Mouse (Mus musculus) megakaryocyte, embryonic 14.5 days (primary cell): Measurements from ENCODE around the gene Retnlb. TPM values are rescaled to one million over a fixed set of nuclear protein-coding genes. Genes with fewer than 3 reads are reported as not detected.
"Not testable (repeated sequence)": the region's sequence is repeated elsewhere in the genome, so short reads cannot be mapped to it uniquely, and the experiment has no call there.

Experiments used
- H3K27me3 ChIP-seq: replicated peaks from 2 replicates; pipeline ENCODE3; 2012; ENCODE audit warnings: inconsistent platforms
- H3K36me3 ChIP-seq: replicated peaks from 2 replicates; pipeline ENCODE3; 2012; ENCODE audit warnings: low read length, inconsistent platforms, mixed read lengths
- H3K4me1 ChIP-seq: 2 replicates; pipeline ENCODE4 v1.6.1; 2012; ENCODE audit warnings: inconsistent platforms
- H3K4me3 ChIP-seq: replicated peaks from 2 replicates; pipeline ENCODE3; 2012; ENCODE audit warnings: moderate library complexity, mild to moderate bottlenecking, inconsistent platforms
- H3K9me3 ChIP-seq: 2 replicates; pipeline ENCODE4 v1.6.1; 2012; ENCODE audit warnings: inconsistent platforms
- FLI1 ChIP-seq: IDR thresholded peaks from 2 replicates; pipeline ENCODE4 v1.6.1; 2012; ENCODE audit warnings: low read length, inconsistent platforms, mixed read lengths
- GATA1 ChIP-seq: IDR thresholded peaks from 3 replicates; pipeline ENCODE4 v1.6.1; 2012; ENCODE audit warnings: mixed read lengths, low read length, inconsistent platforms, borderline replicate concordance
- polyA plus RNA-seq: library from polyadenylated mRNA; stranded (reverse); fragments of >175 nt; gene quantifications from 2 replicates; pipeline ENCODE4 v1.2.3, GENCODE M21; 2012; ENCODE audit warnings: low replicate concordance; ENCODE audit not compliant: insufficient read depth

The Retnlb gene
- polyA plus RNA-seq, 1 experiment = not detected

DNA sequence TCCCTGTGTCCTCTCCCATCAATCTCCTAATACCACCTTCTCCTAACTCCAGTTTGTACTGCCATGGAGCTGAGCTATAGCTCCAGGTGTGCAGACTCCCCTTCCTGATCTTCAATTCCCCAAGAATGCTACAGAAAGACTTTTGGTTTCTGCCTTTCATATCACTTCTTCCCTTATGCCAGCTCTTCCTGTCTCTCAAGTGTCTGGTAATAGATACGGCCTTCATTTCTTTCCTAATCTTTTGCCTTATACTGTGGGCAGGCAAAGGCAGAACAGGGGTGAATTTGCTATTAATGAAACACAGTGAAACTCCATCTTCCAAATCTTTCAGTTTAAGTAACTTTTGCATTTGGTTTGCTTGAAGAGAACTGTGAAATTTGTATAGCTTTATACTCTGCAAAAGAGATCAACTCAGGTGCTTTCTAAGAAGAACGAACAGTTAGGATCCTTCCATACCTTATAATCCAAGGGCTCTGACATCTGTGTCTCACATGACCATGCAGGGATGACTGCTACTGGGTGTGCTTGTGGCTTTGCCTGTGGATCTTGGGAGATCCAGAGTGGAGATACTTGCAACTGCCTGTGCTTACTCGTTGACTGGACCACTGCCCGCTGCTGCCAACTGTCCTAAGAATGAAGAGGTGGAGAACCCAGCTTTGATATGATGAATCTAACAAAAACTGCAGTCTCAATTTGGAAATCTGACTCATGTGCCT, 27.2 kb downstream of the Retnlb start:
- Histone ChIP-seq H3K4me3 (no peak overlapping the region), H3K4me1 (no peaks in the 10 kb centered on the region), H3K36me3 (no peaks in the 10 kb centered on the region), H3K9me3 (no peaks in the 10 kb centered on the region), H3K27me3 (no peaks in the 10 kb centered on the region)
- TF ChIP-seq FLI1 (no peak), GATA1 (no peak)

DNA sequence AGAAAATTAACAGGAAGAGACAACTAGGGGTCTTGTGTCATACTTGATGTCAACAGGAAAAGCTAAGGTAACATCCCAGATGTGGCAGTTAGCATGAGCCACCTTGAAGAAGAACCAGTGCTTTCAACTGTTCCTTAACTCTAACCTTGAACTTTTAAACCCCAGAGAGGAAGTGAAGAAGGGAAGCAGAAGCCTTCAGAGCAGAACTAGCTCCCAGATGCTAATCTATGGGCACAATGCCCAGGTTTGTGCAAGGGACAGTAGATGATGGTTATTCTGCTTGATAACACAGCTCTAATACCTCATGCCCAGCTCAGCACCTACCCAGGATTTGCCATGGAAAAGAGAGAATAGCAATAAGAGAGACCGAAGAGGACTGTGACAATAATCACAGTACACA, 48.3 kb downstream of the Retnlb start:
- not testable (repeated sequence) for H3K4me1 ChIP-seq, H3K9me3 ChIP-seq, H3K4me3 ChIP-seq, H3K36me3 ChIP-seq, H3K27me3 ChIP-seq

DNA sequence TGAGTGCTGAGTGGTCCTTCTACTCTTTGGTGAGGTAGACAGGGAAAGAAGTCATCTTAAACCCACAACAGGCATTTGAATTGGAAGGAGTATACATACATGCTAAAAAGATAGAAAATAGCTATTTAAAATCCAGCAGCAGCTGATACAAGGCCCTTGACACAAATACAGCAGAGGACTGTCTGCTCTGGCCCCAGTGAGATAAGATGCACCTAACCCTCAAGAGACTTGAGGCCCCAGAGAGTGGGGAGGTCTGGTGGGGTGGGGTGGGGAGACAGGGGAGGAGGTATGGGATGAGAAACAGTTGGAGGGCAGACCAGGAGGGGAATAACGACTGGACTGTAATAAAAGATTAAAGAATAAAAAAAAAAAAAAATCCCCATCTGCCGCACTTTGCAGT, 51.0 kb downstream of the Retnlb start:
- TF ChIP-seq GATA1 = no peak
- no peak for TF ChIP-seq FLI1
- no peaks in the 10 kb centered on the region for H3K4me1 ChIP-seq

More for the DNA sequence above, 51.0 kb downstream of the Retnlb start:
- no peaks in the 10 kb centered on the region for H3K36me3 ChIP-seq
- no peaks in the 10 kb centered on the region for H3K27me3 ChIP-seq
- H3K9me3 ChIP-seq = no peaks in the 10 kb centered on the region
- no peak overlapping the region for H3K4me3 ChIP-seq

Other genes with a start within 250 kb of the Retnlb start
- not detected in 2 replicates for gene Trat1, start 44.8 kb upstream of the Retnlb start, polyA plus RNA-seq
- gene Retnla, start 25.7 kb downstream of the Retnlb start, polyA plus RNA-seq = not detected in 2 replicates
- 0.81 TPM in 1 of 2 replicates, not detected in the other for gene Retnlg, start 55.8 kb downstream of the Retnlb start, polyA plus RNA-seq
- gene Dzip3, start 177.3 kb downstream of the Retnlb start, polyA plus RNA-seq = 3.6 and 4.0 TPM in 2 replicates
- gene Cip2a, start 177.3 kb downstream of the Retnlb start, polyA plus RNA-seq = 1.2 TPM in 1 of 2 replicates, not detected in the other
- gene Myh15, start 240.6 kb downstream of the Retnlb start, polyA plus RNA-seq = not detected in 2 replicates